Mouse (Mus musculus): ENCODE results near the gene Zbed6.

Zbed6 gene

GRCm38 (mm10) chr1:133663427-133663826, 2.7 kb upstream of the Zbed6 start:
- CTCF ChIA-PET = interaction anchor here (0.7 kb wide), 1 partner anchor 389 kb away, joined by 5 read pairs; no protein-coding TSS in a partner anchor

GRCm38 (mm10) chr1:133662941-133663340, 2.3 kb upstream of the Zbed6 start:
- CTCF ChIA-PET = no interaction called here

- CTCF ChIA-PET = interaction anchor here (0.7 kb wide), 1 partner anchor 37 kb away, joined by 11 read pairs; no protein-coding TSS in a partner anchor
Measured at GRCm38 (mm10) chr1:133661203-133661933, 683 bp upstream of the Zbed6 start, which contains the start of gene Gm38394. TSS of gene Gm38394 (minus strand) at chr1:133661318.

GRCm38 (mm10) chr1:133658878-133659277, 1.8 kb downstream of the Zbed6 start:
- CTCF ChIA-PET = no interaction called here

- CTCF ChIA-PET = no interaction called here
Measured at GRCm38 (mm10) chr1:133656811-133657210, 3.9 kb downstream of the Zbed6 start.

- CTCF ChIA-PET = no interaction called here
Measured at GRCm38 (mm10) chr1:133653033-133653432, 7.7 kb downstream of the Zbed6 start.

- CTCF ChIA-PET = interaction anchor here (0.6 kb wide), 2 partner anchors 39 to 66 kb away, joined by 3 to 5 read pairs; no protein-coding TSS in a partner anchor
Measured at GRCm38 (mm10) chr1:133650288-133651055, 10.2 kb downstream of the Zbed6 start.

- CTCF ChIA-PET = no interaction called here
Measured at GRCm38 (mm10) chr1:133645652-133646051, 15.0 kb downstream of the Zbed6 start.

- CTCF ChIA-PET = no interaction called here
Measured at GRCm38 (mm10) chr1:133641163-133641562, 19.5 kb downstream of the Zbed6 start.

GRCm38 (mm10) chr1:133638517-133638916, 22.2 kb downstream of the Zbed6 start:
- CTCF ChIA-PET = no interaction called here

- CTCF ChIA-PET = no interaction called here
Measured at GRCm38 (mm10) chr1:133632168-133632567, 28.5 kb downstream of the Zbed6 start.

- CTCF ChIA-PET = no interaction called here
Measured at GRCm38 (mm10) chr1:133625052-133625451, 35.6 kb downstream of the Zbed6 start.

GRCm38 (mm10) chr1:133618311-133618710, 42.4 kb downstream of the Zbed6 start:
- CTCF ChIA-PET = no interaction called here

- CTCF ChIA-PET = no interaction called here
Measured at GRCm38 (mm10) chr1:133617908-133618307, 42.8 kb downstream of the Zbed6 start.

GRCm38 (mm10) chr1:133613817-133614216, 46.9 kb downstream of the Zbed6 start:
- CTCF ChIA-PET = no interaction called here

GRCm38 (mm10) chr1:133611436-133611835, 49.2 kb downstream of the Zbed6 start:
- CTCF ChIA-PET = interaction anchor here (0.6 to 1.5 kb wide), 3 partner anchors 101 to 229 kb away, joined by 3 to 11 read pairs (median 3); no protein-coding TSS in a partner anchor

- CTCF ChIA-PET = interaction anchor here (0.6 to 1.9 kb wide), 5 partner anchors 101 to 305 kb away, joined by 3 to 11 read pairs (median 4); no protein-coding TSS in a partner anchor
Measured at GRCm38 (mm10) chr1:133610601-133611000, 50.1 kb downstream of the Zbed6 start.

GRCm38 (mm10) chr1:133609771-133610502, 50.7 kb downstream of the Zbed6 start, which contains the start of gene Snrpe:
TSS of gene Snrpe (minus strand) at chr1:133610291.
- CTCF ChIA-PET = interaction anchor here (0.6 to 1.9 kb wide), 4 partner anchors 227 to 304 kb away, joined by 3 to 5 read pairs (median 4); no protein-coding TSS in a partner anchor

Measured in spleen, embryonic (tissue).